Mouse (Mus musculus): Measurements from ENCODE around the gene Ext2.
A peak's percentile ranks its signal among the peaks of the same experiment; 100 is the strongest.

The Ext2 gene

DNA sequence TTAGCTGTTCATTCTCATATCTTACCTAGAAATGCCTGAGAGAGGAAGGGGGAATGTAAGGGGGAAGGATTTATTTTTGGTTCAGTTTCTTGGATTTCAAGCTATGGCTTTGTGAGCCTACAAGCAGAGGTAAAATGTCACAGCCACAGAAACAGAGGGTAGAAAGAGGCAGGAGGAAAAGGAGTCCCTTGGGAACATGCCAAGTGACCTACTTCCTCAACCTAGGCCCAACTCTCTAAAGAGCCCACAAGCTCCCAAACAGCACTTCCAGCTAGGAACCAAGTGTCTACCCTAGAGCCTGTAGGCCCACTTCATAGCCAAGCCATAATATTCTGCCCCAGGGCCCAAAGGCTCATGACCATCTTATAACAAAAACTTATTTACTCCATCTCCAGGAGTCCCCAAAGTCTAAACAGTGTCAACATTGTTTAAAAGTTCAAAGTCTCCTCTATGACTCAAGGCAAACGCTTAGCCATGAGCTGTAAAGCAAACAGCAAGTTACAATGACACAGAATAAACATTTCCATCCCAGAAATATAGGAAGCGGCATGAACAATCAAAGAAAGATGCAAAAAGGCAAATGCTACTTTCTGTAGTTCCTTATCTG is 99.1 kb downstream of the Ext2 start:
- no peak for DNase-seq

DNA sequence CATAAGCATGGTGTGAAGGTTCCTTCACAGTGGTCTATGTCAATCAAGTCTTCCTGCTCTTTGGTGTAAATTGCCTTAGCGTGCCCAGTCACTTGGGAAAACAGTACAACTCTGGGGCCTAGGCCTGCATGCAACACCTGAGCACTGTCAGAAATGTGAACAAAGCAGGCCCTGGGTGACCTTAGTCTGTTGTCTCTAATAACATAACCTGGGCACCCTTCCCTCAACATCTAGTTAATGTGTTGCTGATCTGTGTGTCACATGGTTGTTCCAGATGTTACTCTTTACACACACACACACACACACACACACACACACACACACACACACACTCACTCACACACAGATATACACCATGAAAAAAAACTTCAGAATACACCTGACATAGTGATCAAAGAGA is 101.4 kb downstream of the Ext2 start:
- DNase-seq = peak in 1 of 2 experiments; percentile 10

DNA sequence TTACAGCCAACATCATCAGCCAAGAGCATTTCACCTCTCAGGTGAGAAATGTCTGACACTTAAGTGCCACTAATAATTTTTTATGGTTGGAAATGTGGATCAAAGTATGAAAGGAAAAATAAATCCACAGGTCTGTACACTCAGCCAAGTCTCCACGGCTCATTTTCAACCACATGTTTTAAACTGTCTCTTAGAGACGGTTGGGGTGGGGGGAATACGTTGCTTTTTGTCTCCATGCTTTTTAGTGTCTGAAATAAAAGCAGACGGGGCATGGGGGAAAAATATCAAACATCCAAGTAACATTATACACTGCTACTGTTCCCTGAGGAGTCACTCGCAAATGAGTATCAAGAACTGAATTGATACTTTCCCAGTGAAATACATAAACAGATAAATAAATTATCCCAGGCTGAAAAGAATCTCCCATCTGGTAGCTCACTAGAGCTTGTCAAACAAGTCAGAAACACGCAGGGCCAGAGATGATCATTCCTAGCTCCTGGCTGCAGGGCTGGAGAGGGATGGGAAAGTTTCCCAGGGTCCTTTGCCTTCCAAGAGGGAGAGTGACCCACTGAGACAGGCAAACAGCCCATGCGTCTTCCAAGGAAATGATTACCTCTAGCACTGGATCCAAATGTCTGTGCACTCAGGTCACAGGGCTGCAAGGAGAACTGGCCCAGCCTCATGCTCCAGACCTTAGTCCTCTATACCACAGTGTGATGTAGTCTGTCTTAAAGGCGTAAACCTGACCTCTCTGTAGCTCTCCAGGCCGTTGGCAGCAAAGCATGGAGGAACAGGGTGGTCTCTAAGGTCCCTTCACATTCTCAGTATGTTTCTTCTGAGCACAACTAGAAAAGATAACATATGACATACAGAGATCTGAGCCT is 102.3 kb downstream of the Ext2 start:
- DNase-seq = no peak

DNA sequence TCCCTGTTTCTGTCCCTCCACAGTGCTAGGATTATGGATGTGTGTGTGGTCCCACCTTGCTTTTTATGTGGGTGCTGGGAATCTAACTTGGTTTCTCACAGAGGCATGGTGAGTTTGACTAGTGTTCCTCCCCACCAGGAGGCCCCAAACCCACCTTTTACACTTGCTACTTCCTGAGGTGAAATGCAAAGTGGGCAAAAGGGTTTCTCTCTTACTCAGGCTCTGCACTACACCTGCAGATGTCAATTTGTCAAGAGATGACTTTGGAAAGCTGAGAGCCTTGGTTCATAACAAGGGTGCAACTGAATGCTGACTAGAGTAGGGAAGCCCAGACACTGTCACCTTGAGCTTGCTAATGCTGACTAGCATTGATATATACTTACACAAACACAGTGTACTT is 109.1 kb downstream of the Ext2 start:
- no peak for DNase-seq

DNA sequence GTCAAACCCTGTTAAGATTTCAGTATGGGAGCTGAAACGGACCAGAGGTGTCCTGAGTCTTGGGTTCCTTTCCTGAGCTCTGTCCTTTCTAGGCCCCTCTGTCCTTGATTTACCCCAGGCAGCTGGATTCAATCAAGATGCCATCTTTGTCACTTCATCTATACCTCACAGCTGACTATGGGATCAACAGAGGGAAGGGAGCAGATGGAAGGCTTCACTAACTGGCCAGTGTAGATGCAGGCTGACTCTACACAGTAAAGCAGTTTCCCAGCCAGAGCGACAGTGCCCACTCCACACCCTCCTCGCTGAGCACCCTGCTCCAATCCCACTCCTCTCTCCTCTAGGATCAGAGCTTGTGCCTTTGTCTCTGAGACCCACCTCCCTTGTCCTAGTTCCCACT is 110.9 kb downstream of the Ext2 start:
- DNase-seq = no peak

DNA sequence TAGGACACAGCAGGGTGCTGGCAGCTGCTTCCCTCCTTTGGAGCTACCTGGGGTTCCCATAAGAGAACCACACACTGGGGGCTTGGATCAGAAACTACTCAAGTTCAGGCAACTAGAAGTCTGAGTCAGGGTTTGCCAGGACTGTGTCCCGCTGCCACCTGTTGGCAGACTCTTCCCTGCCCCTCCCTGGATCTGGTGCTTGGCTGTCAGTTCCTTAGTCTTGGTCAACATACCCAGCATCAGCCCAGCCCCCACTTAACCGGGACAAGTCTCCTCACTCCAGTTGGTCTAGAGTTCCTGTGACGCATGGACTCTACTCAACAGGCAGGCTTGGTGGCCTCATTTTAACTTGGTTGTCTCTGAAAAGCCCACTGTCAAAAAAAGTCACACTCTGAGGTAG is 112.7 kb downstream of the Ext2 start:
- DNase-seq = no peak

DNA sequence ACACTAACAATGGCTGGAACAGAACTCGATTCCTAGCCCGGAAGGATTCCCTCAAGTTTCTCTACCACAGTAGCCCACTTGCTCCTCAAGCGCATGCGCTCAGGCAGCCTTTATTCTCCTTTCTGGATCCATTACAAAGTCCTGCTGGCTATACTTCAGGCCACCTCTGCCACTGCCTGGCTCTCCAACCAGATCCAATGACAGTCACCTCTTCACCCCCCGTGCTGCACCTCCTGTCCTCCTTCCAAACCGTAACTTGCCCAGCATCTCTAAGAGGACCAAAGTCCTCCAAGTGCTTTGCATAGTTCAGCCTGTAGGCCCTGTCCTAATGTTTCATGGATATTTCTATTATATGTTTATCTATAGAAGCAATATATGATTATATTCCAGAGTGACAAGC is 113.1 kb downstream of the Ext2 start:
- peak in 1 of 2 experiments; percentile 14 for DNase-seq

DNA sequence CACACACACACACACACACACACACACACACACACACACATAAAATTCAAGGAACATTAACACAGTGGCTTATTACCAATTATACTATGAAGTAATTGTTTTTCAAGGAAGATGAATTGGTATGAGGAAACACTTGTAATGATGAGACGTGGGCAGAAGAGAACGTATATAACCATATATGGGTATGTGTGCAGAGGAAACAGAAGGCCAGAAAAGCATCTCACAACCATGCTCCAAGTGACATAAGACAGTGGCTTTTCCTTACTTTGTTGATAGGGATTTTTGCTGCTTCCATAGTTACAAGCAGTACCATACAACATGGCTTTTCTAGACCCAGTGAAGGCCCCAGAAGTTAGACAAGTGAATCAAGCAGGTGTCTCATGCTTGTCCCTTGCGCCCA is 115.5 kb downstream of the Ext2 start:
- no peak for DNase-seq

DNA sequence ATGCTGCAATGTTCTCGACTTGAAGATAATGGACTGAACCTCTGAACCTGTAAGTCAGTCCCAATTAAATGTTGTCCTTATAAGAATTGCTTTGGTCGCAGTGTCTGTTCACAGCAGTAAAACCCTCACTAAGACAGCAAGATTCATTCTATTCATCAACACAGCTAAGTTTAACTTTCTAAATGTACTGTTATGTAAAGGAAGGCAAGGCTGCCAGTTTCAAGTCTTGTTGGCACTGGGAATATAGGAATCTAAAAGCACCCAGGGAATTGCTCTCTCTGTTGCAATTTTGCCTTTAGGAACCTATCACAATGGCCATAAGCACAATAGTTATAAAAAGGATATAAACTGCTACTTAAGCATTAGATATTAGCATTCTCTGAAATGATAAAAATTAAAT is 116.0 kb downstream of the Ext2 start:
- no peak for DNase-seq

DNA sequence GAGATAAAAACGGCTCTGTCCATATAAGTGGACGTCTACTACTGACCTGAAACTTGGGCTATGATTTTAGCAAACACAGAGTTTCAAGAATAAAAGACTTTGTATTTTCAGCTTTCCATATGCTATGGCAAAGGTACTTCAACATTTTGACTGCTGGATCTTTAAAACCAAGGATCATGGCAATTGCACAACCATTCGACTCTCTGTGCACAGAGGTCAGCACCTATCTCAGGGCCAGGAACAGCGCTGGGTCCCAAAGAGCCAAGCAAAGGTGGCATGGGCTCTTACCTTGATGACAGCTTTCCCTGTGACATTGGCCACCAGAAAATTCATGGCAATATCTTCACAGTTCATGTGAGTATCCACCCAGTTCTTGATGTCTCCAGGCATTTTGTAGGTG is 118.2 kb downstream of the Ext2 start:
- no peak for DNase-seq

DNA sequence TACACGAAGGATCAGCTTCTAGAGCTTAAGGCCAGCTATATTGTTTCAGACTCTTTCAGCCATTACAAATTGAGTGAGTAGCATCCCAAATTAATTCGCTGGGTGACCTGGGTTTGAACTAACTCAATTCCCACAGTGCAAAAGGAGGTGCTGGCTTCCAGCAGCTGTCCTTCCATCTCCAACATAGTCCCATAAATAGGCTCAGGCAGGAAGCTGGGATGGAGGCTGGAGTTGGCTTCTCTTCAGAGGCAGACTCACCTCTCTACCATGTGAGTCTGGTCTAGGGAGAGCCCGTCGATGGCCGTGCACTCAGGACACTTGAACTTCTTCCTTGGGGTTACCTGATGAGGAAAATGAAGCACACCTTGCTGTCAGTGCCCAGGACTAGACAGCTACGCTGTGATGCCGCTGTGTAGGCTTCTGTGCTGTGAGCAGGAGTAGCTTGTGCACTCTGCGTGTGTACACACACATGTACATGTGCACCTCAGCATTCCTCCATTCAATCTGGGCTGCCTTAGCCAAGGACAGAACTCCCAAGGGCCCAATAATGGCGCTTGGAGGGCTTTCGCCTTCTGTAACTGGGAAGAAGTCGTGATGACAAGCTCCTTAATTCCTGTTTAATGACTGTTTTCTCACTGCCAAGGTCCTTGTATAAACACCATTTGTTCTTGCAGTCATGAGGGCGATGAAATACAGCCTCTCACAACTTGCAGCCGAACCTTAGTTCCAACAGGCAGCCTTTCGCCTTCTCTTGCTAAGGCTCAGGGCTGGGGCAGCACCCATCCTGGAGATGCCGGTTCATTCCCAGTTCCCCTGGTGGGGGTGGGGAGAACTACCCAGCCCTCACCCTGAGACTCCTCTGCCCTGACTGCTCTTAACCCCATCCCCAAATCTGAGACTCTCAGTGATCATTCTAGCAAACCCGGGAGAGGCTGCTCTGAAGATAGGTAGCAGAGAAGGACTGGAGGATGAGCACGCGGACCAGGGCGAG is 119.1 kb downstream of the Ext2 start:
- DNase-seq = no peak

DNA sequence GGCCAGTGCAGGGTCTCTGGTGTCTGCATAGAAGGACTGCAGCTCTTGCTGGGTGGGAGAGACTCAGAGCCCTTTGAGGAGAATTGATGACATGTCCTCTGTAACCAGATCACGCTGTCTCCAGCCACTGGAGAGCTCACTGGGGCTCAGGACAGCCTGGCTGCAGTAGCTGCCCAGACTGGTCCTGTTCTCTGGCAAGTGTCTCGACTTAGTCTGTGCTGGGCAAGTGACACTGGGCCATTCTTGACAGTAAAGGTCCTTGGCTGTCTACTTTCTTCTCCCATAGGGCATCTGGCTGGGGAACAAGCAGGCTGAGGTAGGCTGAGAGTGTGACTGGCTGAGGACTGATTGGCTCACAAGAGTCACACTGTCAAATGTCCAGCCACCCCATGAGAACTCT is 123.0 kb downstream of the Ext2 start:
- DNase-seq = no peak

DNA sequence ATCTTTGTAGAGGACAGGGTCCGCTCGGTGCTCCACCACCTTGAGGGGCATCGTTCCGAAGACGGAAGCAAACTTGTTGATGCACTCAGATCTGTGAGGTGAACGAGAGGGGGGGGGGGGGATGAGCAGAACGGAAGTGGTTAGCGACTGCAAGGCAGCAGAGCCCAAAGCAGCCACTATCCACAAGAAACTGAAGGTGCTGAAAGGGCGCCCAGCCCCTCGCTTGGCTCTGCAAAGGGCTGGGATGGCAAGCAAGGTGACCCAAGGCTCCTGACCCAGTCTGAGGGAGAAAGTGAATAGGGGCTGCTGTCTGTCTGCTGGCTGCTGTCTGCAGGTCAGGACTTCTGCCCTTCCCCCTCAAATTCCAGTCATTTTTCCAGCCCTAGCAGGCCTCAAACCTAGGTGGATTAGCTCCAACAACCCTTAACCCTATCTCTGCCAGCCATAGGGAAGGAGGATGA is 126.2 kb downstream of the Ext2 start:
- peak in 1 of 2 experiments; percentile 11 for DNase-seq

DNA sequence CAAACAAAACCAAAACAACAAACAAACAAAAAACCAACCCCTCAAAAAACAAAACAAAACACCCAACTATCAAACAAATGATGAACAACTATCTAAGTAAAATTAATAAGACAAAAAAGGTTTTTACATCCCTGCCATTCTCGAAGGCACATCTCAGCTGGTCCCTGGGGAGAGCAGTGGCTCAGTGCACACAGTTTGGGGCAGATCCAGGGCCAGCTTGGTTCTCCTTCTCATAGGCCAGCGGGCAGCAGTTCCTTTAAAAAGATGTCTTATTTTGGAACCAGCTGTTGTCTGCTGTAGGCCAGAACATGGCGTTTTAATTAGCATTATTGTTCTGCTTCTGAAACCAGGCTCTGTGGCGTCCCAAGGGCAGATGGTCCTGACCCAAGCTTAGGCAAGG is 129.3 kb downstream of the Ext2 start:
- DNase-seq = no peak

DNA sequence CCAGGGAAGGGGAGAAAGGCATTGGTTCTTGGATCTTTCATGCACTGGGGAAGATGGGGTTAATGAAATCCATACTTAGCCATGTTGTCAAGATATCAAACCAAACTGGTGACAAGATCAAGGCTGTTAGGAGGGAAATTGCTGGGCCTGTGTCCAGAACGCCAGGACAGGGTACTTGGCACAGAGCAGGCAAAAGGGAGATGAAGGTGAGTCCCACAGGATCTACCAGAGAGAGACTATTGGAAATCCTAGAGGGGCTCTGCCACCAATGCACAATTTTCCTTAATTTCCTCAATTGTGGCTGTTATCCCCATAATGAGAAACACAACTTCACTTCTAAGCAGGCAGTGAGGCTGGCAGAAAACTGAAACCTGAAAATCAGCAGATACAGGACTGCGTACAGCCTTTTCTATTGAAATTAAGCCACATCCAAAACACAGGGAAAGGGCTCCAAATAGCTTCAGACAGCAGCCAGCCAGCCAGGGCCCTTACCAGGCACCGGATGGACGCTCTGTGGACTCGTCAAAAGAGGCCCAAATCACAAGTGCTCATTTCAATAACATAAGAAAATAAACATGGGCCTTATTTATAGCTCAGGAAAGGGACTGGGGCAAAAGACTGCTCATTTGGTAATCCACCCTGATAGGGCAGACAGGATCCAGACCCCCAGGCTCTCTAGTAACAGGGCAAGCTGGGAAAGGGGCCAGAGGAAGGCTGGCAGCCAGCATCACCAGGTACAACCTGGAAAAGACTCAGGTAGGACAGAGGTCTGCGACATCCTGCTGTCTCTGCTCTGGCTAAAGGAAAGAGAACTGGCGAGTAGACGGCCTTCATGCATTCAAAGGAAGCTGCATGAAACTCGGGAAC is 132.1 kb downstream of the Ext2 start:
- DNase-seq = no peak

DNA sequence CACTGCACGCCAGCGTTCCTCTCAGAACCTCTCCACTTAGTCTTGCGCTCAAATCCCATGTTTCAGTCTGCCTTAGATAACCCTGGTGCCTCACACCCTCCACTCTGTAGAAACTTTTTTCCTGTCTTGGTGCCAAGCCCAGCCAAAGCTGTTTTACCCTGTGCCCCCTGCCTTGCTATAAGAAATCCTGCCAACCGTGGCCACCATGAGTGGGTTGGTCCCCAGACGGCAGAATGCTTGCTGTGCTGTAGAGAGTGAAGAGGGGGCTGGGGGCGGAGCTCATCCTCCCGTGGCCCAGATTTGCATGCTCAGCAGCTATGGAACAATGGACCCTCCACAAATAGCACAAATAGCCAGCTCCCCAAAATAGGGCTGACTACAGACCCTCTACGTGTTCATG is 138.7 kb downstream of the Ext2 start:
- DNase-seq = no peak

DNA sequence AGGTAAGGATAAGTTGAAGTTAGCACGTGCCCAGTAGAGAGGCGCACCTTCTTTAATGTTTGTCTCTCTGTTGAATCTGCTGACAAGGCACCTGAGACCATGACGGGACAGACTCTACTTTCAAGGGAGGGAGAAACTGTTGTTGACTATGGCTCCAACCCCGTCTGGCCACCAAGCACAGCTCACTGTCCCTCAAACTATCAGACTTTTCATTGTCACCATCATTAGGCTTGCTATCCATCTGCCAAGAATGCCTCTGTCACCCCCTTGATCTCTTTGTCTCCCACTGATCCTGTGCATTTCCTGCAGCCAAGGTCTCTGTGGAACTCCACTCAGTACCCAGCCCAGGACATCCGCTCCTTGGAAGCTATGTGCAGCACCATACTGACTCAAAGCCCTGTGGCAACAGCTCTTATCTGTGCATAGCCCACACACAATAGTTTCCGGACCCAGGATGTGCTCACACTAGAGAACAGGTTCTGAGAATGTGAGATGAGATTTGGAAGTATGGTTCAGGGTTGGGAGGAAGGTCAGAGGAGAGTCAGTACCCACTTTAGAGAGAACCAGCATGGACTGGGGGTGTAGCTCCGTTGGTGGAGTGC is 139.7 kb downstream of the Ext2 start:
- DNase-seq = no peak

DNA sequence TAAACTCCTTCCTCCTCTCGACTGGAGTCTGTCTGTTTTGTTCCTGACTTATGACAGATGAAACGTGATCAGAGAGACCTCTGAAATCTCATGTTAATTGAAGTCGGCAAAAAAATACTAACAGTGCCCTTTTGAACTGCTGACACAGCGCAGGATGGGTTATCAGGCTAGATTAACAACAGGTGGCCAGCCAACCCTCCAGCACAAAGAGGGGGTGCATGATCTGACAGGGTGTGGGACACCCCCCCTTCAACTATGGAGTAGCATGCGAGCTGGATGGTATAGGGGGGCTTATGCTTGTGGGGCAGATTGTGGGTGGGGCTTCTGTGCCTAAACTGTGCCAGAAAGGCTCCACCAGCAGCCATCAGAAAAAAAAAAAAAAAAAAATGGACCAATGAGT is 141.0 kb downstream of the Ext2 start:
- DNase-seq = no peak

DNA sequence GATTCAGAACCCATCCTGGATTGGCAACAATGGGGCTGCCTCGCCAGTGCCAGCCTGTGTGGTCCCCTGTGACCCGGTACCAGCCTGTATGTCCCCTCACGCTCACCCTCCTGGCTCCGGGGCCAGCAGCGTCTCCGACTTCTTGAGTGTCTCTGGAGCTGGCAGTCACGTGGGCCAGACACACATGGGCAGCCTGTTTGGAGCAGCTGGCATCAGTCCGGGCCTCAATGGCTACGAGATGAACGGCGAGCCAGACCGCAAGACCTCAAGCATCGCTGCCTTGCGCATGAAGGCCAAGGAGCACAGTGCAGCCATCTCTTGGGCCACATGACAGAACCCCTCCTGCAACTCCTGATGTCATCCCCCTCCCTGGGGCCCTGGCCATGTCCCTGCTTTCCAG is 145.1 kb downstream of the Ext2 start:
- no peak for DNase-seq

DNA sequence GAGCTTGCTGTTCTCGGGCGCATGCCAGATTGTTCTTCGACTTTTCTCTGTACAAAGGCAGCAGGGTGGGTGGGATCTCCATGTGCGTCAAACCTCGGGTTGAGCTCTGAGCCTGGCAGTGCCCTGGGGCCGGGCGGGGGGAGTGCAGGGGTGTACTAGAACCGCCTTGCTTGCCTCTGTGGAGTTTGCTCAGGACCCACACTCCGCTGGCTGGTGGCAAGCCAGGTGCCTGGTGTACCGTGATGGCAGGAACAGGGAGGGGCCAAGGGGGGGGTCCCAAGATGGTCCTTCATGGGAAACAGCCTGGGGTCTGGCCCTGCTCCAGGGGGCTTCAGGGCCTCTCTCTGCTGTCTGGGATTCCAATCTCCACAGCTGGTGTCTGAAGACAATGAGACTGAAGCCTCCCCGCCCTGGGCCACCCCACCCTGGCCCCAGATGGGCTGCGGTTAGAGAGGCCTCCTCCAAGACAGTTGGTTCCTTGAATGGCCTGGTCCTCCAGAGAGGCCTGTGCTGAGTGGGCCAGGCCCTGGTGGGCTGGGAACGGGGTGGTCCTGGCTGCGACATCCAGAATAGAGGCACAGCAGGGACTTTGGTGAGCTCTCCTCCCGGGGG is 150.7 kb downstream of the Ext2 start:
- DNase-seq = no peak

DNA sequence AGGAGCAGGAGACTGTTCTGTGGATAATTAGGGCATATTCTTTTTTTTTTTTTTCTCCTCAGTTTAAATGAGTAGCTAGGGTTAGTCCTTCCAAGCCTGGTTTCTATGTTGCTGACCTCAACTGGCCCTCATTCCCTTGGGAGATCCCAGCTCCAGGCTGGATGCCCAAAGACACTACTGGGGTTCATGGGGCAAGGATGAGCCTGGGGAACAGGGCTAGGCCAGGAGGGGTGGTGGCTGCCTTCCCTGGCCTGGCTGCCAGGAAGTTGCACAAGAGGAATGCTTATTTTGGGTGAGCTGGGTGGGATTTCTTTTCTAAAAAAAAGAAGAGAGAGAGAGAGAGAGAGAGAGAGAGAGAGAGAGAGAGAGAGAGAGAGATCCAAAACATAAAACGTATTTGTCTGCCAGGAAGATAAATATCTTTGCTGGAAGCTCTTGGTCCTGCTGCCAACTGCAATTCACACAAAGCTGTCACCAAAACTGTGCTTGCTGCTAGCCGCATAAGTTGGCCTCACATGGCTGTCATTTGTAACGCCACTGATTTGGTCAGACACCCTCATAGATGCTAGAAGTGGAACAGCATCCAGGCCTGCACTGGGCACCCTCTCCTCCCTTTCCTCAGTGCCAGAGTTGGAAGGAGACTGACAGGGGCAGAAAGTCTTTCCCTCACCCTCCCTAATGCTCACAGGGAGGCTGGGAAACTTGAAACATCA is 156.1 kb downstream of the Ext2 start:
- peak in 1 of 2 experiments; percentile 17 for DNase-seq
